Mouse (Mus musculus) embryo, embryonic 10.5 days (tissue): ENCODE measurements around the gene C1qtnf9.

Source experiments
- DNase-seq: peaks from one replicate; pipeline ENCODE4 v3.0.0-alpha.2; 2015; ENCODE audit warnings: low spot score

The C1qtnf9 gene

GRCm38 (mm10) chr14:60767884-60768283 is at the start of gene C1qtnf9:
TSS of gene C1qtnf9 (plus strand) at chr14:60768134.
- DNase-seq, result no peak

- no peak for DNase-seq
These were observed 46.6 kb upstream of the C1qtnf9 start for GRCm38 (mm10) chr14:60721304-60721703.

GRCm38 (mm10) chr14:60721938-60722337 is 46.0 kb upstream of the C1qtnf9 start:
- DNase-seq, result no peak

- DNase-seq, result no peak
These were observed 41.8 kb upstream of the C1qtnf9 start for GRCm38 (mm10) chr14:60726091-60726490.

GRCm38 (mm10) chr14:60727130-60727529 is 40.8 kb upstream of the C1qtnf9 start:
- DNase-seq, result no peak

GRCm38 (mm10) chr14:60732081-60732480 is 35.9 kb upstream of the C1qtnf9 start:
- DNase-seq, result no peak

- peak; percentile 40 for DNase-seq
These were observed 35.1 kb upstream of the C1qtnf9 start for GRCm38 (mm10) chr14:60732787-60733186.

GRCm38 (mm10) chr14:60733706-60734105 is 34.2 kb upstream of the C1qtnf9 start:
- DNase-seq, result peak; percentile 32

GRCm38 (mm10) chr14:60735206-60735605 is 32.7 kb upstream of the C1qtnf9 start:
- DNase-seq, result no peak

- no peak for DNase-seq
These were observed 31.9 kb upstream of the C1qtnf9 start for GRCm38 (mm10) chr14:60735848-60736547.

- peak; percentile 57 for DNase-seq
These were observed 31.2 kb upstream of the C1qtnf9 start for GRCm38 (mm10) chr14:60736591-60737192.

GRCm38 (mm10) chr14:60737202-60737611 is 30.7 kb upstream of the C1qtnf9 start:
- no peak for DNase-seq

- DNase-seq, result no peak
These were observed 29.4 kb upstream of the C1qtnf9 start for GRCm38 (mm10) chr14:60738434-60738938.

GRCm38 (mm10) chr14:60739155-60739554 is 28.8 kb upstream of the C1qtnf9 start:
- DNase-seq, result no peak

- no peak for DNase-seq
These were observed 28.3 kb upstream of the C1qtnf9 start for GRCm38 (mm10) chr14:60739616-60740015.

GRCm38 (mm10) chr14:60740507-60740906 is 27.4 kb upstream of the C1qtnf9 start:
- DNase-seq, result no peak

- no peak for DNase-seq
These were observed 26.9 kb upstream of the C1qtnf9 start for GRCm38 (mm10) chr14:60741033-60741432.

- DNase-seq, result no peak
These were observed 26.4 kb upstream of the C1qtnf9 start for GRCm38 (mm10) chr14:60741490-60741981.

- DNase-seq, result no peak
These were observed 24.3 kb upstream of the C1qtnf9 start for GRCm38 (mm10) chr14:60743681-60744080.

- no peak for DNase-seq
These were observed 22.7 kb upstream of the C1qtnf9 start for GRCm38 (mm10) chr14:60745201-60745600.

- DNase-seq, result no peak
These were observed 21.8 kb upstream of the C1qtnf9 start for GRCm38 (mm10) chr14:60746141-60746540.

GRCm38 (mm10) chr14:60747154-60747870 is 20.6 kb upstream of the C1qtnf9 start:
- DNase-seq, result no peak

- DNase-seq, result no peak
These were observed 18.1 kb upstream of the C1qtnf9 start for GRCm38 (mm10) chr14:60749880-60750279.
